Mouse (Mus musculus) limb, embryonic 15.5 days (tissue): ENCODE measurements at regions not wholly inside any gene's neighbourhood (a gene's known extent, or its start where the extent isn't known, plus 50 kb on each side); places are given as distances from the start of the nearest gene placed in this dataset.

Source experiments
- ATAC-seq: fragments of 200-750 bp; cut with Nextera tagmentation; 2 replicates; pipeline ENCODE4 v1.8.0; 2017; ENCODE audit warnings: low read depth, moderate TSS enrichment; ENCODE audit not compliant: insufficient number of reproducible peaks, low FRiP score, low TSS enrichment
- H3K27ac ChIP-seq: fragments of 300-500 bp; sonication (generic); 2 replicates; pipeline ENCODE4 v1.5.1; 2015; ENCODE audit warnings: moderate library complexity, mild to moderate bottlenecking, inconsistent platforms
- H3K27me3 ChIP-seq: fragments of 300-500 bp; sonication (generic); 2 replicates; pipeline ENCODE4 v1.6.1; 2015; ENCODE audit warnings: inconsistent platforms
- H3K36me3 ChIP-seq: fragments of 300-500 bp; sonication (generic); 2 replicates; pipeline ENCODE4 v1.6.1; 2015; ENCODE audit warnings: inconsistent platforms
- H3K4me1 ChIP-seq: fragments of 300-500 bp; sonication (generic); 2 replicates; pipeline ENCODE4 v1.6.1; 2015; ENCODE audit warnings: inconsistent platforms
- H3K4me2 ChIP-seq: fragments of 300-500 bp; sonication (generic); 2 replicates; pipeline ENCODE4 v1.6.1; 2015; ENCODE audit warnings: mild to moderate bottlenecking, inconsistent platforms
- H3K4me3 ChIP-seq: fragments of 300-500 bp; sonication (generic); 2 replicates; pipeline ENCODE4 v1.5.1; 2015; ENCODE audit warnings: mild to moderate bottlenecking, inconsistent platforms
- H3K9ac ChIP-seq: fragments of 300-500 bp; sonication (generic); 2 replicates; pipeline ENCODE4 v1.6.1; 2015; ENCODE audit warnings: inconsistent platforms
- H3K9me3 ChIP-seq: fragments of 300-500 bp; sonication (generic); 2 replicates; pipeline ENCODE4 v1.6.1; 2016; ENCODE audit warnings: inconsistent platforms
- WGBS: fragments of 180-500 bp; shearing (Covaris S2); methylation state at CpG from one replicate; pipeline ENCODE4 v1.1.7; 2015; 5-methylcytosine and 5-hydroxymethylcytosine counted together

GRCm38 (mm10) chr8:23314275-23315123 lies 903.3 kb downstream of the Mrps31 start:
- H3K4me3 ChIP-seq, result no peak overlapping the region
- WGBS, result 24% methylated on average over 16 of the region's 16 CpGs
- no peaks in the 10 kb centered on the region for H3K36me3 ChIP-seq
- no peak overlapping the region for H3K9ac ChIP-seq
- H3K4me1 ChIP-seq, result peaks cover 14% of the 10 kb centered on the region; the same call in 1 of the 2 replicates
- H3K27me3 ChIP-seq, result 0 out of 2 replicates have a peak, but pooled peaks cover 3% of the 10 kb centered on the region
- H3K9me3 ChIP-seq, result no peaks in the 10 kb centered on the region
- no peak; the same call in 1 of the 2 replicates for ATAC-seq
- H3K4me2 ChIP-seq, result peak overlapping the region; percentile 14; the same call in 1 of the 2 replicates
- H3K27ac ChIP-seq, result peak overlapping the region; percentile 54

GRCm38 (mm10) chr8:23319556-23319955 lies 908.4 kb downstream of the Mrps31 start:
- no peak for ATAC-seq
- 52% methylated on average over 9 of the region's 9 CpGs for WGBS
- Histone ChIP-seq H3K9ac (no peak overlapping the region), H3K9me3 (no peaks in the 10 kb centered on the region), H3K4me2 (no peak overlapping the region), H3K27ac (no peak overlapping the region), H3K36me3 (no peaks in the 10 kb centered on the region), H3K4me1 (peaks cover 9% of the 10 kb centered on the region; the same call in 1 of the 2 replicates), H3K4me3 (no peak overlapping the region), H3K27me3 (0 out of 2 replicates have a peak, but pooled peaks cover 3% of the 10 kb centered on the region)

- H3K27me3 ChIP-seq, result 0 out of 2 replicates have a peak, but pooled peaks cover 3% of the 10 kb centered on the region
- no peak overlapping the region for H3K27ac ChIP-seq
- H3K4me1 ChIP-seq, result 0 out of 2 replicates have a peak, but pooled peaks cover 3% of the 10 kb centered on the region
- no peak overlapping the region for H3K4me2 ChIP-seq
- H3K36me3 ChIP-seq, result no peaks in the 10 kb centered on the region
- no peak overlapping the region for H3K9ac ChIP-seq
- ATAC-seq, result no peak
- WGBS, result 47% methylated on average over 5 of the region's 5 CpGs
- no peak overlapping the region for H3K4me3 ChIP-seq
- no peaks in the 10 kb centered on the region for H3K9me3 ChIP-seq
Measured at GRCm38 (mm10) chr8:23321166-23321565, 910.0 kb downstream of the Mrps31 start.

GRCm38 (mm10) chr8:23327283-23327682 lies 916.1 kb downstream of the Mrps31 start:
- no peaks in the 10 kb centered on the region for H3K27me3 ChIP-seq
- H3K4me1 ChIP-seq, result no peaks in the 10 kb centered on the region
- no peaks in the 10 kb centered on the region for H3K9me3 ChIP-seq
- H3K4me2 ChIP-seq, result no peak overlapping the region
- H3K36me3 ChIP-seq, result no peaks in the 10 kb centered on the region
- no peak overlapping the region for H3K9ac ChIP-seq
- no peak for ATAC-seq
- no peak overlapping the region for H3K27ac ChIP-seq
- H3K4me3 ChIP-seq, result no peak overlapping the region
- WGBS, result 80% methylated on average over 4 of the region's 4 CpGs

GRCm38 (mm10) chr8:23344161-23344560 lies 933.0 kb downstream of the Mrps31 start:
- 23% methylated on average over 4 of the region's 4 CpGs for WGBS

GRCm38 (mm10) chr8:23351367-23351930 lies 940.3 kb downstream of the Mrps31 start:
- ATAC-seq, result no peak
- Histone ChIP-seq H3K4me1 (no peaks in the 10 kb centered on the region), H3K36me3 (no peaks in the 10 kb centered on the region), H3K4me3 (no peak overlapping the region), H3K4me2 (no peak overlapping the region), H3K27me3 (no peaks in the 10 kb centered on the region), H3K9ac (no peak overlapping the region), H3K27ac (no peak overlapping the region), H3K9me3 (no peaks in the 10 kb centered on the region)
- 86% methylated on average over 15 of the region's 15 CpGs for WGBS

More at GRCm38 (mm10) chr8:23344161-23344560, 933.0 kb downstream of the Mrps31 start:
- Histone ChIP-seq H3K4me2 (no peak overlapping the region), H3K9me3 (no peaks in the 10 kb centered on the region), H3K27ac (no peak overlapping the region), H3K4me1 (no peaks in the 10 kb centered on the region), H3K9ac (no peak overlapping the region), H3K36me3 (no peaks in the 10 kb centered on the region), H3K27me3 (no peaks in the 10 kb centered on the region), H3K4me3 (no peak overlapping the region)
- ATAC-seq, result no peak

GRCm38 (mm10) chr8:23352259-23353106 lies 941.3 kb downstream of the Mrps31 start:
- ATAC-seq, result no peak
- H3K27ac ChIP-seq, result no peak overlapping the region
- WGBS, result 54% methylated on average over 6 of the region's 6 CpGs

GRCm38 (mm10) chr8:23360061-23360622 lies 949.0 kb downstream of the Mrps31 start:
- H3K4me2 ChIP-seq, result no peak overlapping the region
- ATAC-seq, result no peak
- 66% methylated on average over 12 of the region's 12 CpGs for WGBS
- no peak overlapping the region for H3K9ac ChIP-seq
- H3K4me3 ChIP-seq, result no peak overlapping the region
- H3K36me3 ChIP-seq, result no peaks in the 10 kb centered on the region
- no peaks in the 10 kb centered on the region for H3K27me3 ChIP-seq
- H3K9me3 ChIP-seq, result no peaks in the 10 kb centered on the region; the same call in 1 of the 2 replicates
- H3K27ac ChIP-seq, result no peak overlapping the region
- peaks cover 3% of the 10 kb centered on the region; the same call in 1 of the 2 replicates for H3K4me1 ChIP-seq

More at GRCm38 (mm10) chr8:23352259-23353106, 941.3 kb downstream of the Mrps31 start:
- Histone ChIP-seq H3K4me1 (no peaks in the 10 kb centered on the region), H3K4me2 (no peak overlapping the region), H3K27me3 (no peaks in the 10 kb centered on the region), H3K4me3 (no peak overlapping the region), H3K36me3 (no peaks in the 10 kb centered on the region), H3K9me3 (no peaks in the 10 kb centered on the region), H3K9ac (no peak overlapping the region)

GRCm38 (mm10) chr8:23360850-23361274 lies 949.7 kb downstream of the Mrps31 start:
- Histone ChIP-seq H3K27me3 (no peaks in the 10 kb centered on the region), H3K4me1 (peaks cover 3% of the 10 kb centered on the region; the same call in 1 of the 2 replicates), H3K9me3 (no peaks in the 10 kb centered on the region; the same call in 1 of the 2 replicates), H3K36me3 (no peaks in the 10 kb centered on the region), H3K4me2 (no peak overlapping the region), H3K9ac (no peak overlapping the region), H3K4me3 (no peak overlapping the region), H3K27ac (no peak overlapping the region)
- ATAC-seq, result no peak
- 31% methylated on average over 9 of the region's 9 CpGs for WGBS
